Mouse (Mus musculus): ENCODE results near the gene Ankrd13d. TPM values are rescaled to one million over a fixed set of nuclear protein-coding genes. Genes with fewer than 3 reads are reported as not detected.

The Ankrd13d gene
- total and polyA plus RNA-seq, 3 experiments, result 0.96 to 2.6 TPM; not detected in 1

DNA sequence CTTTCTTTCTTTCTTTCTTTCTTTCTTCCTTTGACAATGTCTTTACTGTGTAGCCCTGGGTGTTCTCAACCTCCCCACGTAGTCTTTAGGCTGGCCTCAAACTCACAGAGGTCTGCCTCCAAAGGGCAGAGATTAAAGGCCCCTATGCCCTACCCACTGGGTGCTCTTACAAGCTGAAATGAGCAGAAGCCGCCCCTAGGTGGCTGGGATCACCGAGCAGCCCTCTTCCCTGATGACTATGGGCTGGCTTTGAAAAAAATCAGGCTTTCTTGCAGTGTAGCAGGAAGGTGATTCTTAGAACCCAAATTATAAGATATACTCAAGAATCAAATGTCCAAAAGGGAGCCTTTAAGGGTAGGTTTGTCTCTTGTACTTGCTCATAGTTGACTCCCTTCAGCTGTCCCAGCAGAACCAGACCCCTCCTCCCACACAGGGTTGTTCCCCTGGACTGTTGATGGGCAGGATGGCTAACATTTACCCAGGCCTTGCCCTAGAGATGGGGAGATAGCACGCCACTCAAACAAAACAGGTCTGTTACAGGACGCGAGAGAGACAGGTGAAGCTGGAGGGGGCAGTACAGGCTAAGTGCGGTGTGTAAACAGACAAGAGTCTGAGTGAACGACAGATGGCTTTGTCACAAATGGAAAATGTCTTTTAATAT, 21.8 kb downstream of the Ankrd13d start:
- Histone ChIP-seq H3K27me3 (ENCODE audit: control insufficient read depth in 1 of 2, insufficient read depth in 2 of 2, low read length in 2 of 2) (no peaks in the 10 kb centered on the region), H3K9me3 (replicated peaks; ENCODE audit: insufficient read depth, low read length) (no peaks in the 10 kb centered on the region), H3K4me1 (ENCODE audit: control insufficient read depth in 1 of 2, insufficient read depth in 2 of 2, low read length in 2 of 2) (peaks cover 2 to 4% of the 10 kb centered on the region in 2 experiments; a peak in 3 of 4 replicates), H3K79me2 (ENCODE audit: control insufficient read depth, insufficient read depth, low read length, poor library complexity) (peaks cover 3% of the 10 kb centered on the region; the same call in 1 of the 2 replicates), H3K36me3 (ENCODE audit: control insufficient read depth in 1 of 2, insufficient read depth in 2 of 2, low read length in 2 of 2) (peaks cover 0 to 3% of the 10 kb centered on the region in 2 experiments; a peak in 1 of 4 replicates), H3K27ac (ENCODE audit: control insufficient read depth, low read depth, low read length) (no peak overlapping the region), H3K4me3 (ENCODE audit: control insufficient read depth in 1 of 2, insufficient read depth in 1 of 2, low read depth in 2 of 2, low read length in 2 of 2) (no peak overlapping the region), H3K9ac (ENCODE audit: control insufficient read depth, low read depth, low read length, poor library complexity, severe bottlenecking) (no peak overlapping the region)
- TF ChIP-seq SIN3A (IDR thresholded peaks at IDR 0.05; ENCODE audit: low read length) (no peak), POLR2A (IDR thresholded peaks at IDR 0.05; ENCODE audit: control insufficient read depth in 1 of 2, insufficient read depth in 1 of 2, low read depth in 1 of 2, low read length in 2 of 2, poor library complexity in 1 of 2) (no peak), GABPA (IDR thresholded peaks at IDR 0.05; ENCODE audit: low read depth, low read length) (no peak), SMC3 (IDR thresholded peaks at IDR 0.05; ENCODE audit: low read depth, low read length) (peak; percentile 51), CTCF (IDR thresholded peaks at IDR 0.05 in 2 of 3, conservative IDR thresholded peaks at IDR 0.05 in 1 of 3; ENCODE audit: control insufficient read depth in 1 of 3, insufficient read depth in 1 of 3, low read depth in 2 of 3, low read length in 3 of 3, poor library complexity in 1 of 3, severe bottlenecking in 1 of 3) (peak; percentile 10 to 45 (median 25); a peak in 4 of 6 replicates), MAX (IDR thresholded peaks at IDR 0.05; ENCODE audit: low read length) (no peak), RAD21 (IDR thresholded peaks at IDR 0.05; ENCODE audit: low read depth, low read length) (peak; percentile 11)
- peak; percentile 46 for DNase-seq (ENCODE audit: low read depth, low spot score)

DNA sequence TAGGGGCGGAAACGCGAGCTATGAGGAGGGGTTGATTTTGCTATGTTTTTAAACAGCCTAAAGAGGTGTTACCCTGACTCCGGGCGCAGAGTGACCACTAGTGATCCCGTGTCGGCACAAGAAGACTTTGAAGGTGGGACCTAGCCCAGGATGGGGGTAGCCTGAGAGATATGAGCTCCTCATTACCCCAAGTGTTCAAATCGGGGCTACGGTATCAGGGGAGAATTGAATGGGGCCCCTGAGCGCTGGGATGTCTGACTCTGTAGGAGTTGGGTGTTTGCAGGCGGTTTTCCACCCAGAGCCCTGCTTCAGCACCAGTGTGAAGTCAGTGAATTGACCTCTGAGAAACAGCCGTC, 25.1 kb downstream of the Ankrd13d start:
- 0 out of 2 replicates have a peak overlapping the region, but pooled peaks have one; percentile 22 for H3K27ac ChIP-seq (ENCODE audit: control insufficient read depth, low read depth, low read length)
- TF ChIP-seq USF1 (IDR thresholded peaks at IDR 0.05; ENCODE audit: low read depth, low read length), result 0 out of 2 replicates have a peak, but pooled peaks have one; percentile 3
- TF ChIP-seq BHLHE40 (IDR thresholded peaks at IDR 0.05; ENCODE audit: borderline replicate concordance, low read depth, low read length), result no peak
- H3K4me3 ChIP-seq (ENCODE audit: control insufficient read depth in 1 of 2, insufficient read depth in 1 of 2, low read depth in 2 of 2, low read length in 2 of 2), result peak overlapping the region; percentile 56 to 72
- no peaks in the 10 kb centered on the region for H3K9me3 ChIP-seq (replicated peaks; ENCODE audit: insufficient read depth, low read length)
- no peak for DNase-seq (ENCODE audit: low read depth, low spot score)
- H3K79me2 ChIP-seq (ENCODE audit: control insufficient read depth, insufficient read depth, low read length, poor library complexity), result peaks cover 3% of the 10 kb centered on the region; the same call in 1 of the 2 replicates
- no peaks in the 10 kb centered on the region for H3K27me3 ChIP-seq (ENCODE audit: control insufficient read depth in 1 of 2, insufficient read depth in 2 of 2, low read length in 2 of 2)
- H3K36me3 ChIP-seq (ENCODE audit: control insufficient read depth in 1 of 2, insufficient read depth in 2 of 2, low read length in 2 of 2), result peaks cover 0 to 3% of the 10 kb centered on the region in 2 experiments; a peak in 1 of 4 replicates
- H3K9ac ChIP-seq (ENCODE audit: control insufficient read depth, low read depth, low read length, poor library complexity, severe bottlenecking), result peak overlapping the region; percentile 83
- H3K4me1 ChIP-seq (ENCODE audit: control insufficient read depth in 1 of 2, insufficient read depth in 2 of 2, low read length in 2 of 2), result peaks cover 2 to 4% of the 10 kb centered on the region in 2 experiments; a peak in 3 of 4 replicates

- peak overlapping the region; percentile 71 to 80 for H3K4me3 ChIP-seq (ENCODE audit: control insufficient read depth in 1 of 2, insufficient read depth in 1 of 2, low read depth in 2 of 2, low read length in 2 of 2)
- peak overlapping the region; percentile 22; the same call in 1 of the 2 replicates for H3K27ac ChIP-seq (ENCODE audit: control insufficient read depth, low read depth, low read length)
- H3K36me3 ChIP-seq (ENCODE audit: control insufficient read depth in 1 of 2, insufficient read depth in 2 of 2, low read length in 2 of 2), result peaks cover 0 to 3% of the 10 kb centered on the region in 2 experiments; a peak in 1 of 4 replicates
- TF ChIP-seq ZC3H11A (IDR thresholded peaks at IDR 0.05; ENCODE audit: low read depth, low read length) (peak; percentile 98), SMC3 (IDR thresholded peaks at IDR 0.05; ENCODE audit: low read depth, low read length) (peak; percentile 99), ELF1 (IDR thresholded peaks at IDR 0.05; ENCODE audit: low read depth, low read length) (peak; percentile 81), MAZ (IDR thresholded peaks at IDR 0.05; ENCODE audit: low read depth, low read length) (0 out of 2 replicates have a peak, but pooled peaks have one; percentile 49), SIN3A (IDR thresholded peaks at IDR 0.05; ENCODE audit: low read length) (peak; percentile 96), POLR2A (IDR thresholded peaks at IDR 0.05; ENCODE audit: control insufficient read depth in 1 of 2, insufficient read depth in 1 of 2, low read depth in 1 of 2, low read length in 2 of 2, poor library complexity in 1 of 2) (peak; percentile 36 to 47; a peak in 1 of 4 replicates), NELFE (IDR thresholded peaks at IDR 0.05; ENCODE audit: low read depth, low read length) (peak; percentile 59), ZNF384 (IDR thresholded peaks at IDR 0.05; ENCODE audit: low read depth, low read length) (peak; percentile 68), CHD1 (IDR thresholded peaks at IDR 0.05; ENCODE audit: low read depth, low read length) (no peak), GATA1 (IDR thresholded peaks at IDR 0.05; ENCODE audit: low read depth, low read length) (no peak), HCFC1 (IDR thresholded peaks at IDR 0.05; ENCODE audit: low read depth, low read length) (peak; percentile 100), MEF2A (IDR thresholded peaks at IDR 0.05; ENCODE audit: extremely low read depth, insufficient replicate concordance, low read depth, low read length, poor library complexity, severe bottlenecking) (no peak), KAT2A (conservative IDR thresholded peaks at IDR 0.05; ENCODE audit: low read depth, low read length) (peak; percentile 94), MAX (IDR thresholded peaks at IDR 0.05; ENCODE audit: low read length) (0 out of 2 replicates have a peak, but pooled peaks have one; percentile 21), JUND (IDR thresholded peaks at IDR 0.05; ENCODE audit: low read depth, low read length) (no peak), RCOR1 (IDR thresholded peaks at IDR 0.05; ENCODE audit: low read depth, low read length) (0 out of 2 replicates have a peak, but pooled peaks have one; percentile 21), MYC (IDR thresholded peaks at IDR 0.05; ENCODE audit: low read depth, low read length) (no peak), RAD21 (IDR thresholded peaks at IDR 0.05; ENCODE audit: low read depth, low read length) (peak; percentile 100)
Observed at GRCm38 (mm10) chr19:4257216-4257896, 25.6 kb downstream of the Ankrd13d start.

More at GRCm38 (mm10) chr19:4257216-4257896, 25.6 kb downstream of the Ankrd13d start:
- peak overlapping the region; percentile 83 for H3K9ac ChIP-seq (ENCODE audit: control insufficient read depth, low read depth, low read length, poor library complexity, severe bottlenecking)
- H3K27me3 ChIP-seq (ENCODE audit: control insufficient read depth in 1 of 2, insufficient read depth in 2 of 2, low read length in 2 of 2), result no peaks in the 10 kb centered on the region
- H3K9me3 ChIP-seq (replicated peaks; ENCODE audit: insufficient read depth, low read length), result no peaks in the 10 kb centered on the region
- H3K79me2 ChIP-seq (ENCODE audit: control insufficient read depth, insufficient read depth, low read length, poor library complexity), result peaks cover 3% of the 10 kb centered on the region; the same call in 1 of the 2 replicates
- DNase-seq (ENCODE audit: low read depth, low spot score), result peak; percentile 96
- peaks cover 2 to 4% of the 10 kb centered on the region in 2 experiments; a peak in 3 of 4 replicates for H3K4me1 ChIP-seq (ENCODE audit: control insufficient read depth in 1 of 2, insufficient read depth in 2 of 2, low read length in 2 of 2)
